Mouse (Mus musculus): ENCODE results near the gene Pitpnb. TPM values are rescaled to one million over a fixed set of nuclear protein-coding genes. Genes with fewer than 3 reads are reported as not detected.

Gene Pitpnb
- polyA plus RNA-seq, 1 experiment from 2014 or later: 111 TPM

GRCm38 (mm10) chr5:111416591-111417374 lies 86.2 kb downstream of the Pitpnb start, which contains the start of gene Mn1:
Gene Mn1, plus strand, starts transcription at chr5:111417362.
- peak within 1 kb of the TSS; percentile 92 for H3K27ac ChIP-seq
- peak within 1 kb of the TSS; percentile 90 for H3K4me2 ChIP-seq
- peaks cover 24% of the 10 kb centered on the region for H3K36me3 ChIP-seq
- peak within 1 kb of the TSS; percentile 65 for H3K4me3 ChIP-seq (replicated peaks)
- under 1% methylated on average over 75 of the region's 88 CpGs for WGBS
- ATAC-seq (ENCODE audit: insufficient number of reproducible peaks, insufficient read depth, low FRiP score, low TSS enrichment, low read depth): peak; percentile 92
- peak within 1 kb of the TSS; percentile 84 for H3K9ac ChIP-seq (replicated peaks)
- peaks cover 75% of the 10 kb centered on the region for H3K27me3 ChIP-seq
- H3K4me1 ChIP-seq (replicated peaks): peaks cover 59% of the 10 kb centered on the region
- no peaks in the 10 kb centered on the region for H3K9me3 ChIP-seq

GRCm38 (mm10) chr5:111417378-111418131 lies 87.0 kb downstream of the Pitpnb start:
- WGBS: under 1% methylated on average over 99 of the region's 105 CpGs
- H3K9me3 ChIP-seq: no peaks in the 10 kb centered on the region
- peaks cover 67% of the 10 kb centered on the region for H3K4me1 ChIP-seq (replicated peaks)
- H3K27ac ChIP-seq: peak overlapping the region; percentile 88
- peak overlapping the region; percentile 84 for H3K9ac ChIP-seq (replicated peaks)
- peak overlapping the region; percentile 90 for H3K4me2 ChIP-seq
- peaks cover 31% of the 10 kb centered on the region for H3K36me3 ChIP-seq
- H3K27me3 ChIP-seq: peaks cover 76% of the 10 kb centered on the region
- no peak for ATAC-seq (ENCODE audit: insufficient number of reproducible peaks, insufficient read depth, low FRiP score, low TSS enrichment, low read depth)
- H3K4me3 ChIP-seq (replicated peaks): peak overlapping the region; percentile 65

GRCm38 (mm10) chr5:111418202-111419120 lies 87.9 kb downstream of the Pitpnb start:
- Histone ChIP-seq H3K36me3 (peaks cover 31% of the 10 kb centered on the region), H3K27ac (no peak overlapping the region), H3K9ac (replicated peaks) (peak overlapping the region; percentile 84), H3K9me3 (no peaks in the 10 kb centered on the region), H3K27me3 (peaks cover 75% of the 10 kb centered on the region), H3K4me1 (replicated peaks) (peaks cover 73% of the 10 kb centered on the region), H3K4me2 (peak overlapping the region; percentile 90), H3K4me3 (replicated peaks) (peak overlapping the region; percentile 65)
- under 1% methylated on average over 63 of the region's 63 CpGs for WGBS
- no peak for ATAC-seq (ENCODE audit: insufficient number of reproducible peaks, insufficient read depth, low FRiP score, low TSS enrichment, low read depth)

GRCm38 (mm10) chr5:111419121-111419881 lies 88.7 kb downstream of the Pitpnb start:
- Histone ChIP-seq H3K4me3 (replicated peaks) (peak overlapping the region; percentile 65), H3K27ac (no peak overlapping the region), H3K9ac (replicated peaks) (peak overlapping the region; percentile 84), H3K4me2 (peak overlapping the region; percentile 90), H3K27me3 (peaks cover 74% of the 10 kb centered on the region), H3K9me3 (no peaks in the 10 kb centered on the region), H3K4me1 (replicated peaks) (peaks cover 73% of the 10 kb centered on the region), H3K36me3 (peaks cover 32% of the 10 kb centered on the region)
- WGBS: 4% methylated on average over 42 of the region's 42 CpGs
- ATAC-seq (ENCODE audit: insufficient number of reproducible peaks, insufficient read depth, low FRiP score, low TSS enrichment, low read depth): no peak

GRCm38 (mm10) chr5:111420011-111420691 lies 89.6 kb downstream of the Pitpnb start:
- ATAC-seq (ENCODE audit: insufficient number of reproducible peaks, insufficient read depth, low FRiP score, low TSS enrichment, low read depth): no peak
- H3K27ac ChIP-seq: no peak overlapping the region
- peak overlapping the region; percentile 65 for H3K4me3 ChIP-seq (replicated peaks)
- H3K9ac ChIP-seq (replicated peaks): peak overlapping the region; percentile 84
- peak overlapping the region; percentile 90 for H3K4me2 ChIP-seq
- peaks cover 69% of the 10 kb centered on the region for H3K27me3 ChIP-seq
- H3K9me3 ChIP-seq: no peaks in the 10 kb centered on the region
- peaks cover 73% of the 10 kb centered on the region for H3K4me1 ChIP-seq (replicated peaks)
- WGBS: under 1% methylated on average over 56 of the region's 56 CpGs
- peaks cover 40% of the 10 kb centered on the region for H3K36me3 ChIP-seq

- Histone ChIP-seq H3K4me2 (peak overlapping the region; percentile 90), H3K4me3 (replicated peaks) (peak overlapping the region; percentile 65), H3K27ac (no peak overlapping the region), H3K9ac (replicated peaks) (peak overlapping the region; percentile 84), H3K9me3 (no peaks in the 10 kb centered on the region), H3K36me3 (peaks cover 42% of the 10 kb centered on the region), H3K4me1 (replicated peaks) (peaks cover 73% of the 10 kb centered on the region), H3K27me3 (peaks cover 69% of the 10 kb centered on the region)
- WGBS: 32% methylated on average over 22 of the region's 22 CpGs
- ATAC-seq (ENCODE audit: insufficient number of reproducible peaks, insufficient read depth, low FRiP score, low TSS enrichment, low read depth): no peak
Measured at GRCm38 (mm10) chr5:111420896-111421295, 90.3 kb downstream of the Pitpnb start.

- 73% methylated on average over 15 of the region's 15 CpGs for WGBS
- Histone ChIP-seq H3K27ac (no peak overlapping the region), H3K4me1 (replicated peaks) (peaks cover 79% of the 10 kb centered on the region), H3K4me3 (replicated peaks) (peak overlapping the region; percentile 65), H3K27me3 (peaks cover 70% of the 10 kb centered on the region), H3K9ac (replicated peaks) (peak overlapping the region; percentile 84; the same call in 1 of the 2 replicates), H3K9me3 (no peaks in the 10 kb centered on the region), H3K4me2 (peak overlapping the region; percentile 90), H3K36me3 (peaks cover 44% of the 10 kb centered on the region)
- ATAC-seq (ENCODE audit: insufficient number of reproducible peaks, insufficient read depth, low FRiP score, low TSS enrichment, low read depth): no peak
Measured at GRCm38 (mm10) chr5:111421424-111421823, 90.9 kb downstream of the Pitpnb start.

- H3K4me1 ChIP-seq (replicated peaks): peaks cover 84% of the 10 kb centered on the region
- WGBS: 69% methylated on average over 8 of the region's 8 CpGs
- H3K4me2 ChIP-seq: peak overlapping the region; percentile 90
- ATAC-seq (ENCODE audit: insufficient number of reproducible peaks, insufficient read depth, low FRiP score, low TSS enrichment, low read depth): no peak
- no peak overlapping the region for H3K27ac ChIP-seq
- peaks cover 51% of the 10 kb centered on the region for H3K36me3 ChIP-seq
- H3K27me3 ChIP-seq: peaks cover 77% of the 10 kb centered on the region
- H3K9me3 ChIP-seq: no peaks in the 10 kb centered on the region
- H3K9ac ChIP-seq (replicated peaks): no peak overlapping the region
- H3K4me3 ChIP-seq (replicated peaks): peak overlapping the region; percentile 65
Measured at GRCm38 (mm10) chr5:111422058-111422800, 91.7 kb downstream of the Pitpnb start.

GRCm38 (mm10) chr5:111423011-111423410 lies 92.4 kb downstream of the Pitpnb start:
- peaks cover 88% of the 10 kb centered on the region for H3K4me1 ChIP-seq (replicated peaks)
- H3K27ac ChIP-seq: no peak overlapping the region
- 79% methylated on average over 10 of the region's 10 CpGs for WGBS

More at GRCm38 (mm10) chr5:111423011-111423410, 92.4 kb downstream of the Pitpnb start:
- H3K9ac ChIP-seq (replicated peaks): no peak overlapping the region; the same call in 1 of the 2 replicates
- peaks cover 51% of the 10 kb centered on the region for H3K36me3 ChIP-seq
- H3K4me2 ChIP-seq: peak overlapping the region; percentile 90
- H3K27me3 ChIP-seq: peaks cover 73% of the 10 kb centered on the region
- no peak for ATAC-seq (ENCODE audit: insufficient number of reproducible peaks, insufficient read depth, low FRiP score, low TSS enrichment, low read depth)
- H3K4me3 ChIP-seq (replicated peaks): peak overlapping the region; percentile 65
- no peaks in the 10 kb centered on the region for H3K9me3 ChIP-seq
